Mouse (Mus musculus) small intestine, adult 2 months (tissue): ENCODE data around the gene Trpm4. TPM values are rescaled to one million over a fixed set of nuclear protein-coding genes. Genes with fewer than 3 reads are reported as not detected.

Source experiments
- H3K27ac ChIP-seq: fragments of 200-500 bp; 2 replicates; pipeline ENCODE4 v1.5.1; 2012; ENCODE audit warnings: low read depth, low read length, control low read depth, inconsistent platforms; ENCODE audit not compliant: insufficient read depth
- H3K27me3 ChIP-seq: fragments of 200-500 bp; 2 replicates; pipeline ENCODE4 v1.6.1; 2012; ENCODE audit warnings: mild to moderate bottlenecking, moderate library complexity, low read length, inconsistent platforms; ENCODE audit not compliant: control insufficient read depth, insufficient read depth
- H3K36me3 ChIP-seq: fragments of 200-500 bp; 2 replicates; pipeline ENCODE4 v1.6.1; 2012; ENCODE audit warnings: mild to moderate bottlenecking, low read length, control low read depth, inconsistent platforms; ENCODE audit not compliant: control insufficient read depth, insufficient read depth
- H3K4me1 ChIP-seq: fragments of 200-500 bp; 2 replicates; pipeline ENCODE4 v1.6.1; 2012; ENCODE audit warnings: low read length, inconsistent platforms, mixed read lengths; ENCODE audit not compliant: control insufficient read depth, insufficient read depth, insufficient read length
- H3K4me3 ChIP-seq: fragments of 200-500 bp; 2 replicates; pipeline ENCODE4 v1.5.1; 2012; ENCODE audit warnings: low read depth, mild to moderate bottlenecking, control low read depth, inconsistent platforms, low read length, moderate library complexity
- CTCF ChIP-seq: fragments of 200-500 bp; IDR thresholded peaks from 2 replicates; pipeline ENCODE4 v1.5.1; 2012; ENCODE audit warnings: low read depth, mild to moderate bottlenecking, control low read depth, inconsistent platforms, low read length, moderate library complexity, mixed read lengths; ENCODE audit not compliant: insufficient replicate concordance, insufficient read length; ENCODE audit errors: extremely low read depth
- POLR2A ChIP-seq: fragments of 200-500 bp; IDR thresholded peaks from 2 replicates; pipeline ENCODE4 v1.6.1; 2012; ENCODE audit warnings: low read depth, mild to moderate bottlenecking, control low read depth, inconsistent platforms, low read length, moderate library complexity
- whole genome bisulfite sequencing: fragments of 180-500 bp; shearing (Covaris S2); methylation state at CpG from one replicate; pipeline ENCODE4 v1.1.7; 2018; 5-methylcytosine and 5-hydroxymethylcytosine counted together
- polyA plus RNA-seq: library from polyadenylated mRNA; depleted of rRNA; stranded (reverse); fragments of >200 nt; gene quantifications from 2 replicates; pipeline ENCODE4 v1.2.3, GENCODE M21; 2012

The Trpm4 gene
- polyA plus RNA-seq, 1 experiment, result 257 TPM

GRCm38 (mm10) chr7:45368178-45368577 lies 34.6 kb upstream of the Trpm4 start:
- Histone ChIP-seq H3K4me1 (peaks cover 23% of the 10 kb centered on the region), H3K27me3 (peaks cover 23% of the 10 kb centered on the region), H3K27ac (no peak overlapping the region), H3K4me3 (no peak overlapping the region), H3K36me3 (no peaks in the 10 kb centered on the region)
- TF ChIP-seq CTCF, result no peak
- no peak for TF ChIP-seq POLR2A
- 87% methylated on average over 15 of the region's 15 CpGs for WGBS

GRCm38 (mm10) chr7:45367020-45367880 lies 33.7 kb upstream of the Trpm4 start:
- peaks cover 30% of the 10 kb centered on the region for H3K27me3 ChIP-seq
- no peaks in the 10 kb centered on the region for H3K36me3 ChIP-seq
- peak overlapping the region; percentile 11; the same call in 1 of the 2 replicates for H3K27ac ChIP-seq
- WGBS, result under 1% methylated on average over 70 of the region's 70 CpGs
- peaks cover 25% of the 10 kb centered on the region for H3K4me1 ChIP-seq
- no peak; the same call in 1 of the 2 replicates for TF ChIP-seq POLR2A
- peak; percentile 59 for TF ChIP-seq CTCF
- H3K4me3 ChIP-seq, result peak overlapping the region; percentile 72

DNA sequence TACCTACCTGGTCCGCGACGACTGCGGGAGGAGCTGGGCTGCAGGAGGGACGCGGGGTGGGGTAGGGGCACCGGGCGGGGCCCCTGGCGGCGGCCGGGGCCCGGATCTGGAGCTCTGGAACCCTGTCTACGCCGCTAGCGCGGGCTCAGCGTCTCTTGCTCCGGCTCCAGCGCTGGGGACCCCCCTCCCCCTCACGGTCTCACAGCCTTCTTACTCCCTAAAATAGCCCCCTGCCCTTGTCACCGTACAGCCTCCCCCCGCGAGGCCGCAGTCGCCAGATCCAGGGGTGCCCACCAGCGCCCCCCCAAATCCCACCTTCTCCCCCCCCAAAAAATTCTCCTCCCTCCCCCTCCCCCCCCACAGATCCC lies 33.1 kb upstream of the Trpm4 start, which contains the start of gene Ppfia3:
Gene Ppfia3 (minus strand): TSS at position 368 of the 368 bp plus-strand sequence.
- Histone ChIP-seq H3K4me3 (peak within 1 kb of the TSS; percentile 72), H3K4me1 (peaks cover 28% of the 10 kb centered on the region), H3K36me3 (no peaks in the 10 kb centered on the region), H3K27ac (peak within 1 kb of the TSS; percentile 11; the same call in 1 of the 2 replicates), H3K27me3 (peaks cover 36% of the 10 kb centered on the region)
- no peak for TF ChIP-seq POLR2A
- TF ChIP-seq CTCF, result no peak
- WGBS, result 1% methylated on average over 25 of the region's 26 CpGs

DNA sequence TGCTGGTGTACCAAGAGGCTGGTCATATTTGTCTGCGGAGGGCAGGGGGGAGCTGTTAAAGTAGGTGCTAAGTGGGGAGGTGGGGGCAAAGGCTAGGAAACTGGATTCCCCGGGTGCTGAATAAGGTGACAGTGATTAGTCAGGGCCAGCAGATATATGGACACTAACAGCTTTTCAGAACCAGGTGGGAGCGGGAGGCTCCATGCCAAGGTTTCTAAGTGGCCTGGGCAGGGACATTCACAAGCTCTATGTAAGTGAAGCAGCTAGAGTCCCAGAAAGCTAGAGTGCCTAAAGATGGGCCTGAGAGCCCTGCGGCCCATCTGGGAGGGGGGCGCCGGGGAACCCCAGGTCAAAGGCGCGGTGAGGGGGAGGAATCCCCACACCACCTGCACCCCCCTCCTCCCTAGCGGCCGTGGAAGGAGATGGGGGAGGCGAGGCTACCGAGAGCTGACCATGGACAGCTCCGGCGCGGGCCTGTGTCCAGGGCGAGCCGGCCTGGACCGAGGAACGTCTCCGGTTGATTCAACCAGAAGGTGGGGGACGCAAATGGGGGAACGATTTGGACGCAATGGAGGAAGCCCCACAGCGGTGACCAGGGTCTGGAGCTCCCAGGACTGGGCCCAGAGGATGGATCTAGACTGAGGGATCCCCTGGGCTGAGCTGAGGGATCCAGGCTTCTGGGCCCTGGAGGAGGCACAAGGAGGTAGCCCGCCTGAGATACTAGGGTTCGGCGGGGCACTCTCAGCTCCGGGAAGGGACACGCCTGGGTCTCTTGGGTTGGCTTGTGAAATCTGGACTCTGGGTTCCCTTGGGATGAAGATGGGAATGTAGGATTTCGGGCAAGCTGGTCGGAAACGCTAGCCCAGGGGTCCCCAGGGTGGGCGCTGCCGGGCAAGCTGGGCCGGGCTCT lies 32.4 kb upstream of the Trpm4 start:
- H3K27ac ChIP-seq, result no peak overlapping the region
- 9% methylated on average over 35 of the region's 35 CpGs for WGBS

DNA sequence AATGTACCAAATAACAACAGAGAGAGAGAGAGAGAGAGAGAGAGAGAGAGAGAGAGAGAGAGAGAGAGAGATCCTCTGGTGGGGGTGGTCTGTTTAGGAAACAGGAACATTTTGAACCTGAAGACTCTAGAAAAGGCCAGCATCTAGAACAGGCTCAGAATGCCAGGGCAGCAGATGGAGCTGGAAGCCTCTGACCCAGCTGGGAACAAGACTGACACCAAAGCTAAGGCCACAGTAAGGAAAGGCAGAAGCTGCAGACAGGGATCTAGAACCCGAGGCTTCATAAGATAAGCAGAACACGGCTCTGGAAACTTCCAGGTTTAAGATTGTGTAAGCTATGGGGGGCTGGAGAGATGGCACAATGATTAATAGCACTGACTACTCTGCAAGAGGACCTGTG lies 30.4 kb upstream of the Trpm4 start:
- no peak for TF ChIP-seq POLR2A
- TF ChIP-seq CTCF, result no peak
- H3K4me1 ChIP-seq, result peaks cover 23% of the 10 kb centered on the region
- 73% methylated on average over 2 of the region's 2 CpGs for WGBS
- H3K36me3 ChIP-seq, result no peaks in the 10 kb centered on the region
- H3K27me3 ChIP-seq, result peaks cover 37% of the 10 kb centered on the region
- no peak overlapping the region for H3K27ac ChIP-seq
- no peak overlapping the region for H3K4me3 ChIP-seq

More for the DNA sequence above, 32.4 kb upstream of the Trpm4 start:
- H3K36me3 ChIP-seq, result no peaks in the 10 kb centered on the region
- H3K4me1 ChIP-seq, result peaks cover 34% of the 10 kb centered on the region
- TF ChIP-seq CTCF (no peak), POLR2A (no peak)
- peaks cover 39% of the 10 kb centered on the region for H3K27me3 ChIP-seq
- peak overlapping the region; percentile 63 for H3K4me3 ChIP-seq

DNA sequence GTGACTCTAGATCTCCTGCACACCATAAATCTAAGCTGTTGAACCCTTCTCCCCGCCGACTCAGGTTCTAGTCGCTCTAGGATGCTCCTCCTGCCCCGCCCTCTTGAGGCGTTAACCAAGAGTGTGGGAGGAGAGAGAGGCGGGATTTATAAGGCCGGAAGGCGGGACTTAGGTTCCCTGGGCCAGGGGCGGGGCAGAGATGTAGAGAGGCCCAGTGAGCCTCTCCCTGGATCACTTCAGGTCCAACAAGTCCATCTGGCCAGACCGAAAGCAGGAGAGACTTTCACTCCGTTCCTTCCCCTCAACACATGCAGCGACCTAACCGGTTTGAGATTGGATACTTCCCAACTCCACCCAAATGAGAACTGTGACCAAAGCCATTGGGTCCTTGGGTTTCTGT lies 29.2 kb upstream of the Trpm4 start:
- TF ChIP-seq POLR2A (no peak), CTCF (no peak)
- H3K27me3 ChIP-seq, result peaks cover 35% of the 10 kb centered on the region
- peaks cover 23% of the 10 kb centered on the region for H3K4me1 ChIP-seq
- H3K27ac ChIP-seq, result no peak overlapping the region
- 3% methylated on average over 13 of the region's 13 CpGs for WGBS
- H3K36me3 ChIP-seq, result no peaks in the 10 kb centered on the region
- H3K4me3 ChIP-seq, result no peak overlapping the region
